Mouse (Mus musculus) thymus, adult 2 months (tissue): ENCODE data around the gene Bax.

ENCODE experiments used
- CTCF ChIP-seq: fragments of 200-500 bp; IDR thresholded peaks from 2 replicates; pipeline ENCODE4 v1.5.1; 2012; ENCODE audit warnings: mild to moderate bottlenecking, control low read depth, low read length, moderate library complexity, borderline replicate concordance; ENCODE audit not compliant: control insufficient read depth, poor library complexity, insufficient read depth; ENCODE audit errors: extremely low read depth
- POLR2A ChIP-seq: fragments of 200-500 bp; IDR thresholded peaks from 2 replicates; pipeline ENCODE4 v1.6.1; 2012; ENCODE audit warnings: mild to moderate bottlenecking, low read length, control low read depth, moderate library complexity; ENCODE audit not compliant: control insufficient read depth, poor library complexity, insufficient read depth; ENCODE audit errors: extremely low read depth

GRCm38 (mm10) chr7:45435038-45435437 lies 31.7 kb downstream of the Bax start:
- TF ChIP-seq CTCF, result no peak
- TF ChIP-seq POLR2A, result no peak
